Mouse (Mus musculus) urinary bladder, adult 2 months (tissue): ENCODE data around the gene Ezh1. TPM values are rescaled to one million over a fixed set of nuclear protein-coding genes. Genes with fewer than 3 reads are reported as not detected.

ENCODE experiments used
- DNase-seq: peaks from one replicate; pipeline ENCODE4 v3.0.0; 2022; ENCODE audit warnings: low spot score
- polyA plus RNA-seq: library from polyadenylated mRNA; depleted of rRNA; stranded (reverse); fragments of >200 nt; gene quantifications from 2 replicates; pipeline ENCODE4 v1.2.3, GENCODE M21; 2012

Gene Ezh1
- polyA plus RNA-seq, 1 experiment: 45.0 TPM

DNA sequence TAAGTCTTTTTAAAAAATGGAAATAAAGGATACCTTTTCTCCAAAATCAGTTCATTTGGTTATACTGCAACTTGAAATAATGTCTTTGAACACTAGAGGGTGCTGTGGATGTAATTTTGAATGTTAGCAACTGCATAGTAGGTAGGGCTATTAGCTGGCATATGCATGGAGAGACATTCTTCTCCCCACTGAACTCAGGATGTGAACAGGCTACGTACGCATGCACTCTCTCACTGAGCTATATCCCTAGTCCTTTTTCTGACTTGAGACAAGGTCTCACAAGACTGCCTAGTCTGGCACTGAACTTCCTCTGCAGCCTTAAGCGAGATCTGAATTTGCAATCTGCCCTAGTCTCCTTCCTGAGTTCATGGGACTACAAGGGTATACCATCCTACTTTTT is 14.3 kb downstream of the Ezh1 start:
- no peak for DNase-seq

DNA sequence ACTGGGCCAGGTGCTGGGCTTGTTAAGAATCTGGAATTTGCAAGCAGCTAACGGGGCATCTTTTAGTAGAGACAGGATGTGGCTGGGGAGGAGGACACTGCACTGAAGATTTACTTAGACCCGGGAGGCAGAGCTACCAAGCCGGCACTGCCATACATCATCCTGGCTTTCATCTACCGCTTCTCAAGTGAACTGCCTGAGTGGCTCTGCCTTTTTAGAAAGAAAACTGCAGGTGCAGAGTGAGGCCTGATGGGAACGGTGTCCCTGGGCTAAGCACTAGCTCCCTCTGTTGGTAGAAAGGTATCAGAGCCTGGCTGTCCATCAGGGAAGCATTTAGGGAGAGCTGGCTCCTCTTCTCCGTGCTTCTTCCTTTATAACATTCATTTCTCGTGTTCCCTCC is 25.3 kb downstream of the Ezh1 start:
- no peak for DNase-seq

DNA sequence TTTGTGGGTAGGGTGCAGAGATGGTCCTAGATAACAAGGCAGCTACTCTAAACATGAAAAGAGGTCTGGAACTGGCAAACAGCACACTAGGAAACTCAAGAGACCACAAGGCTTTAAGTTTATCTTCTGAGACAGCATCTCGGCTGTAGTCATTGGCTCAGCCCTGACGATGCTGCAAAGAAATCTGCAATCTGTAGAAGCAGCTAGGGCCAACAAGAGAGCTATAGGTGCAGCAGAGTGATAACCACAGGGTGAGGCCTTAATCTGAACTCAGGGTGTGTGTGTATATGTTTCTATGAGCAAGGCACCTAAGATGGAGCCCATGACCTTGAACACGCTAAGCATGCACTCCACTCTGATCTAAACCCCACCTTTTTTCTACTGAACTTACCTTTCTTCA is 26.7 kb downstream of the Ezh1 start:
- DNase-seq: no peak

DNA sequence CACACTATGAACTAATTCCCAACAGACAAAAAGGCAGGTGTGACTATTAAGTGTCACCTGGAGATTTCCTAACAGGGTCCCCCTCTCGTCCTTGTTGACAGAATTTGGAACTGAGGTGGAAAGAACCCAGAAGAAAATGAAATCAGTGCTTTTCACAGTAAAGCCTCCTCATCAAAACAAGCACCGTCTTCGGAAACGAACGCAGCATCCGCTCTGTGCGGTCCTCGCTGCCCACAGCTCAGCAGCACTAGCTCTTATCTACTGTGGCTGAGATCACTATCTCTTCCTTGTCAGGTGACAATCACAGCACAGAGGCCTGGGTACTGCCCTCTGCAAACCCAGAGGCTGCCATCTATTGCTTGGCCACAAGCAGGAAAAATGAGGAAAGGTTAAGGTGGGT is 30.1 kb downstream of the Ezh1 start:
- no peak for DNase-seq

DNA sequence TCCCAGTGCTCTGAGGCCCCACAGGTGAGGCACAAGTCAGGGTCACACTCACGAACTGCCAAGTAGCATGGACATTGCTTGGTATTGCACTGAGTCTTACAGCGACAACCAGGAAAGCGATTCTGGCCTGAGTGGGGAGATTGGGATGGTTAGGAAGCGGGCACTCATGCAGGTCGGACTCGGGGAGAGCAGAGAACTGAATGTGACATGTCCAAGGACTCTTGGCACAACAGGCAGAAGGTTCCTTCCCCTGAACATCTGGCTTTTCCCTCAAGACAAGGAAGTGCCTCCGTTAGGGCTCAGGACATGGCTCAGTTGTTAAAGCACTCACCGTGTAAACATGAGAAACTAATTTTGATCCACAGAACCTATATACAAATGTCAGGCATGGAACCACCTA is 30.7 kb downstream of the Ezh1 start:
- DNase-seq: no peak

DNA sequence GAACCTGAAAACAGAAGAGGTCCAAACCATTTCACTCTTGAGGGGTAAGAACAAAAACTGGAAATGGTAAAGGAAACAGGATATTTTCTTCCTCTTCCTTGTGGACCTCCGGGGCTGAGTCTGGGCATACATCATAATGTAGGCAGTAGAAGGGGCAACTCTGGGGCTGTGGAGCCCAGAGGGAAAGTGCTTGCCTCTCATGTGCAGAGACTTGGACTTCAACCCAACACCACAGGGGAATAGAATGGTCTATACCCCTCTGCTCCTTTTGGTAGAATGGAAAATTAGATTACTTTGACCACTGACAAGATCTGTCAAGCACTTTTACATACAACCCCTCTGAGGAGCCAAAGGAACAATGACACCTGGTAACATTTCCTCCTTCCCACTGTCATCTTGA is 31.2 kb downstream of the Ezh1 start:
- DNase-seq: no peak

DNA sequence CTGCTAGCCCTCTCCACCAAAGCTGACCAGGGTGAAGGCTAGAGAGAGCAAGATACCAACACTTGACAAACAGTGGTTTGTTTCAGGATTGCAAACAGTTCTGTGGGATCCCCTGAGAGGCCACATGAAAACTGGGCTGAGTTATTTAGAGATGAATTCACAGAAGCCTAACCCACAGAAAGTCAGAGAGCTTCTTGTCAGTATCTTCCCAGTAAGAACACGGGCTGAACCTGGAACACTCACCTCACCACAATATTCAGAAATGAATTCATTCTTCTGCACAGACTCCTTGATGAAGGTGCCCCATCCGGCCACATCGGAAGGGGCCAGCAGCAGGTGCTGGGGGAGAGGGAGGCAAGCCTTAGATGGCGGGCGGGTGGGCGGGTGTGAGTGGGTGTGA is 31.6 kb downstream of the Ezh1 start:
- no peak for DNase-seq

DNA sequence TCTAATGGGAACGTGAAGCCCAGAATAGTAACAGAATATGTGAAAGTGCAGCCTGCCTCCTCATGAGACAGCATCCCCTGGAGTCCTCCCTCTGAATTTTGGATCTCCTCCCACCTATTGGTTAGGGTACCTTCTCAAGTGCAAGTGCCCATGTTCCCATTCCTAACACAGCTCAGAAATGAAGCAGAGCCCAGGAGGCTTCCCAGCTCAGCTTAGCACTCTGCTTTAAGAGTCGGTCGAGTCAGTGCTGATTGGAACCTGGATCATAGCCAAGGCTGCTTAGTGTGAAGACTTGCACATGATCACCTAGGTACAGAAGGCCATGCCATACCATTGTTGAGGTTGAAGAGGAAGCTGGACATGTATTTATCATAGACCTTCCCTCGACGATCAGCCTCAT is 32.1 kb downstream of the Ezh1 start:
- no peak for DNase-seq

DNA sequence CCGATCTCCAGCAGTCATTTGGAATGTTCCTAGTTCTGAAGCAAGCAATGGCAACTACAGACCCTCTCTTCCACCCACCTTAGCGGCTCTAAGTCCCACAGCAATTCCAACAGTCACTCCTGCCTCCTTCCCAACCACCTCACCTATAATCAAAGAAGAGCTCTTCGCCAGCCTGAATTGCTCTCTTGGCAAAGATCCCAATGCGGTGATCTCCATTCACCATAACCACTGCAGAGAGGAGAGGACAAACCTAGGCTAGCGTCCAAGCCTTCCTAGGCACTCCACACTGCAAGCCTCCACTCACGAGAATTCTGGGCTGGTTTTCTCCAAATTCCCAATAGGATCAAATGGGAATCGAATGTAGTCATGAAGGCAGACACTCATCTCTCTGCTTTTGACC is 33.2 kb downstream of the Ezh1 start:
- DNase-seq: no peak

DNA sequence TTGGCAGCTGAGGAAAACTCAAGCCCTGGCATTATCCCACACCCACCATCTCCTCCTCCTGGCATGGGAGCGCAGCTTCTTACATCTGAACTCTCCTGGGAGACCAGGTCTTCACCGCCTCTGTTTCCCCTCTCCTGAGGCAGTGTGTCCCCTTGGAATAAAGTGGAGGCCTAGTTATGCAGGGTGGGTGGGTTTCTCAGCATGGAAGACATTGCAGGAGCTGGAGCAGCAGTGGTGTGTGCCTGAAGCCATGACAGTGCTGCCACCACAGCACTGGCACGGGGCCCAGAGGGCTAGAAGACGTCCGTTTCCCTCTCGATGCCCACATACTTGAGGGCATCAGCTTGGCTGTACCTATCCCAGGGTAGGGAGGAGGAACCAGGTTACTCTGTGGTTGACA is 33.6 kb downstream of the Ezh1 start:
- DNase-seq: no peak

DNA sequence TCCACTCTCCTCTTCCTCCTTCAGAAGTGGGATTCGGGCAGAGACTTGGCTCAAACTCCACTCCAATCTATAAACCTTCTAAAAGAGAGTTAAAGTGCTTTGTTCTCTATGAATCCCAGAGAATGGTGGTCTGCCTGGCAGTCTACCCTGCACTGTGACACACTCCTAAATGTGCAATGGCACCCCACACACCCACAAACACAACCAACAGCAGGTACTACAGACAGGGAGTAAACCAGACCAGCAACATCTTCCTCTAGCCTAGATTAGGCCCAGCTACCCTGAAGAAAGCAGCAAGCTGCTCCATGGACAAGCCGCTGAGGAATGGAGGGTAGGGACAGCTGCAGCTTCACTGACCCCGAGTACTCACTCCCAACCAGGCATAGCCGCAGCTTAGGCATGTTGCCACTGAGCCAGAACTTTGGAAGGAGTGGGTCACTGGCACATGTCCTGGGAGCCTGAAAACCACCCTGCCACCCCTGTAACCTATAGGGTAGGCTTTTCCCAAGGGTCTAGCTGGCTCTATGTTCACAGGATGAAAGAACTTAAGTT is 34.3 kb downstream of the Ezh1 start:
- DNase-seq: no peak

DNA sequence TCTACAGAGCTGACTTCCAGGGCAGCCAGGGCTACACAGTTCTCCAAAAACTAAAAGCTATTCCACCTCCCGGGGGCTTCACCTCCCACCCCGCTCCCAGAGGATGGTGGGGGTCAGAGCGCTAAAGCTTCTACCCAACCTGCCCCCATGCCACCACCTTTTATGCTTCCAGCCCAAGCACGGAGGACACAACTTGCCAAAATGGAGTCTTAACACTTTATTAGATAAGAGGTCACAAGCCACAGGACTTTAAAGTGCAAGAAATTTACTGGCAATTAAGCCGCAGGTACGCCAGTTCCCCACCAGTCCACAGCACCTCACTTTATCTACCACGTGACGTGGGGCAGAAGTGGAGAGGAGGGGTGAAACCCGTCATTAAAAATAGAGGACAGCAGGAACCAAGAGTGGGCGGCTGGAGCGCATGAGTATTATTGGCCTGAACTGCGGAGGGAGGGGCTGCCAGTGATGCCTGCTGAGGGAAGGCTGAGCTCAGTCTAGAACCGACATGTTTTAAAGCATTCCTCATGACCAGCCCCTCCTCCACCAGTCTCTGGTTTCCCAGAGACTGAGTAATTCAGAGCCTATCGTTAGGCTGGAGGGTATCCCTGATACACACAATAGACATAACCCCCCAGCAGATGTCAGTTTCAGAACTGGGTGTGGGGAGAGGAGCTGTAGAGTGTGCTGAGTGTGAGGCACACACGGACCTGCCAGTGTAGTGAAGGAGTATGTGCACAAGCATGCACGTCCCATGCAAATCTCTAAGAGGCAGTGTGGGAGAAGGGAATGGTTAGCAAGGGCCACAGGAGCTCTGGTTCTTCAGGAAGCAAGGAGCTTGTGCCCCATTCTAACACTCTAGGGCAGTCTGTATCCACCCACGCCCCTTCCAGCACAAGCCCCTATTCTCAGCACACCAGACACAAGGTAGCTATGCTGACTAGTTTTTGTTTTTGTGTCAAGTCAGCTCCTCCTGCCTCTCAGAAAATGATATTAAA is 35.1 kb downstream of the Ezh1 start:
- DNase-seq: no peak

DNA sequence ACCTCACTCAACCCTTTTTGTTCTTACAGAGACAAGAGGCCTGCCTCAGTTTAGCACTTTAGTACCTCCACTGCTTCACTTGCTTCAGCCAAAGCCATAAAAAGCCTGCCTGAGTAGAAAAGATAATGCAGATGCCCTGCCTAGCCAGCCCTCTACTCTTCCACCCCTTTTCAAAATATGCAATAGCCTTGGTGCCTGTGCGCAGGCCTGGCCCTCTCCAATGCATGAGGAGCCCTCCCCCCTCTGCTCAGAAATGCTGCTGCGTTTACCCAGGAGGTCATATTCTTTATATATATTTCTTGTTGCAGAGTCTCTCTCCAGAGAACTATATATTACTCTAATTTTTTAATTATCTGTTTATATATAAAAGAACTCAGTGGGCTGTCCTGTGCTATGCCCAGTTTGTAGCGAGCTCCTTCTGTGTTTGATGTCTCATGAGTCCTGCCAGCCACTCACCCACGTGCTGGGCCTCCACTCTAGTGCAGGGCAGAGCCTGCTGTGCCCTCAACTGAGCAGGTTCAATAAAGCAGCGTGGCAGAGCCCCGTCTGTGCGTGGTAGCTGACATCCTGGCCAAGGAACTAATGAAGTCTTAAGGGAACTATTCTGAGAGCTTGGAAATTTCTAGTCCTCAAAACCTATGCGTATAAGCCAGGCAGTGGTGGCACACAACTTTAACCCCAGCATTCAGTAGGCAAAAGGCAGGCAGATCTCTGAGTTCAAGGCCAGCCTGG is 35.9 kb downstream of the Ezh1 start:
- DNase-seq: no peak

DNA sequence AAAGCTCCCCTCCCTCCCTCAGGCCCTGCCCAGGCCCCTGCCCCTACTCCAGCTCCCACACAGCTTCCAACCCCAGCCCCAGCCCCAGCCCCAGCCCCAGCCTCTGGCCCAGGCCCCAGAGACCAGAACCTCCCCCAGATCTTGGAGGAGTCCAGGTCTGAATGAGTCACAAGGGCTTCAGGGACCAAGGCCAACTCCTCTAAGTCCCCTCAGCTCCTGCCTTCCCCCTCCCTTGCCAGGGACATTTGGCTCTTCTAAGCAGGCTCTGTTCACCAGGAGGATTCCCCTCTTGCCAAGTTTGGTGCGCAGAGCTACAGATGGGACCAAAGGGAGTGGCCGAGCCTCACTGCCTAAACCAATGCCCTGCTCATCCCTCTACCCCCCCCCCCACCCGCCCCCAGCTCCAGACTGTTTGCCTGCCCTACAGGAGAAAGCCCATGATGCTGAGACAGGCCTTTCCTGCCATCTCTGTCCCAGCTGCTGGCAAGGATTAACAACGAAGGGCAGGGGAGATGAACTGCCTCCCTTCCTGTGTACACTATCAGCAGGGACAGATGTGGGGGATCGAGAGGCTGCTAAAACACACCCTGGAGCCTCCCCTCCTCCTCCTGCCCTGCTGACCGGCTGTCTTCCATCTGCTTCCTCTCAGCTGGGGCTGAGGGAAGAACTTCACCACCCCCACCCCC is 36.6 kb downstream of the Ezh1 start:
- DNase-seq: no peak

DNA sequence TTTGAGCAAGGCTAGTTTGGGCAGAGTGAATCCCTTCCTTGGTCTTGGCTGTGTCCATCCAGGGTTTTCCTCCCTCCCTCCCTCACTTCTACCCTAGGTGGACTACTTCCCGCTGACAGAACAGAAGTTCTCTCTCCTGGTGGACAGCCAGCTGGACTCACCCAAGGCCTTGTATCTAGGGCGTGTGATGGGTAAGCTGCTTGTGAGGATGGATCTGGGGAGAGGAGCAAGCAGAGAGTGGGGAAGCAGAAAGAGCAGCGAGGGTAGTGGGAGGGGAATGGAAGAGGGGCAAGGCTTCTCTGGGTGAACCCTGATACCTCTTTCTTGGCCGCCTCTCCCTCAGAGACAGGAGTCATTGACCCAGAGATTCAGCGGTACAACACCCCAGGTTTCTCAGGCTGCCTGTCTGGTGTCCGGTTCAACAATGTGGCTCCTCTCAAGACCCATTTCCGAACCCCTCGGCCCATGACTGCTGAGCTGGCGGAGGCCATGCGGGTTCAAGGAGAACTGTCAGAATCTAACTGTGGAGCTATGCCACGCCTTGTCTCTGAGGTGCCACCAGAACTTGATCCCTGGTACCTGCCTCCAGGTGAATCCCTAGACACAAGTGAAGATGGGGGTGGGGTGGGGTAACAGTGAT is 38.0 kb downstream of the Ezh1 start:
- DNase-seq: no peak

DNA sequence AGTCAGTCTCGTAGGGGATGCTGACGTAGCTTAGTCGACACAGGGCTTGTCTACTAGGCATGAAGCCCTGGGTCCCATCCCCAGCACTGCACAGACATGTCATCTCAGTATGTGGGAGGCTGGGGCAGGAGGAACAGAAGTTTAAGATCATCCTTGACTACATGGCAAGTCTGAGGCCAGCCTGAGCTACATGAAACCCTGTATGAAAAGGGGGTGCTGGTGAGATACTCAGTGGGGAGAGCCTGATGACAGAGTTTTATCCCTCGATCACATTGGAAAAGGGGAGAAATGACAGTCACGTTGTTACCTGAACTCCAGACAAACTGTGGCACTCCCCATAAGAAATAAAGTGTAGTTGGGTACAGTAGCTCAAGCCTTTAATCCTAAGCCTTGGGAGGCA is 38.7 kb downstream of the Ezh1 start:
- no peak for DNase-seq

DNA sequence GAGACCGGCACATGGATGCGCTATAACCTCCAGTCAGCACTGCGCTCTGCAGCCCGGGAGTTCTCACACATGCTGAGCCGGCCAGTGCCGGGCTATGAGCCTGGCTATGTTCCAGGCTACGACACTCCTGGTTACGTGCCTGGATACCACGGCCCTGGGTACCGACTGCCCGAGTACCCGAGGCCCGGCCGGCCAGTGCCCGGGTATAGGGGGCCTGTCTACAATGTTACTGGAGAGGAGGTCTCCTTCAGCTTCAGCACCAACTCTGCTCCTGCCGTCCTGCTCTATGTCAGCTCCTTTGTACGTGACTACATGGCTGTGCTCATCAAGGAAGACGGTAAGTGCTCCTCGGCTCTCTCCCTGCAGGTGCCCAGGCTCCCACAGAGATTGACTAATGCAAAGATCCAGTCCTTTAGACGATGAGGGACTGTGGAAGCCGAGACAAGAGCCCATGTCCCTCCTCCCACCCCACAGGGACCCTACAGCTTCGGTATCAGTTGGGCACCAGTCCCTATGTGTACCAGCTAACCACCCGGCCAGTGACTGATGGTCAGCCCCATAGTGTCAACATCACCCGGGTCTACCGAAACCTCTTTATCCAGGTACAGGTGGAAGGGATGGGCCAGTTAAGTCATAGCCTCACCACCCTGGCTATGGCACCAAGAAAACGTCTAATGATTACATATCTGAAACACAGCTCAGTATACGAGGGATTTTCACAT is 39.6 kb downstream of the Ezh1 start:
- no peak for DNase-seq

DNA sequence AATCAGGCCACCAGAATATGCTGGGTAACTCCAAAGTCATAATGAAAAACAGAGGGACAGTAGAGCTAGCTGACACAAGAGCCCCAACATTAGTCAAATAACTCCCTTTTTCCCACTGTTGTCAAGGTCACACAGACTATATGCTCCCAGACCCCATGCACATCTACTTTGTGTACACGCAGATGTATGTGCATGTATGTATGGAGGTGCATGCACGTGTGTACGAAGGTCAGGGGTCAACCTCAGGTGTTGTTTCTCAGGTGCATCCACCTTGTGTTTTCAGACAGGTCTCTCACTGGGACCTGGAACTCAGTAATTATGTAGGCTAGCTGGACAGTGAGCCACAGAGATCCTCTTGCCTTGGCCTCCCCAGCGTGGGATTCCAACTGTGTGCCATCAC is 40.8 kb downstream of the Ezh1 start:
- no peak for DNase-seq

DNA sequence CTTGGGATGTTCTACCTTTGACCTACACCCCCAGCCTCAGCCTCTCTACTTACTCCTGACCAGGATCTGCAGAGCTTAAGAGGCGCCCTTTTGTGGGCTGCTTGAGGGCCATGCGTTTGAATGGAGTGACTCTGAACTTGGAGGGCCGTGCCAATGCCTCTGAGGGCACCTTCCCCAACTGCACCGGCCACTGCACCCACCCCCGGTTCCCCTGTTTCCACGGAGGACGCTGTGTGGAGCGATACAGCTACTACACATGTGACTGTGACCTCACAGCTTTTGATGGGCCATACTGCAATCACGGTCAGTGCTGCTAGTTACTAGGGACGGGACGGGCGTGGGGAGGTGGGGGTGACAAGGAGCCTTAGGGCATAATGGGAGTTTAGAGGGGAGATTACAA is 41.3 kb downstream of the Ezh1 start:
- DNase-seq: no peak

DNA sequence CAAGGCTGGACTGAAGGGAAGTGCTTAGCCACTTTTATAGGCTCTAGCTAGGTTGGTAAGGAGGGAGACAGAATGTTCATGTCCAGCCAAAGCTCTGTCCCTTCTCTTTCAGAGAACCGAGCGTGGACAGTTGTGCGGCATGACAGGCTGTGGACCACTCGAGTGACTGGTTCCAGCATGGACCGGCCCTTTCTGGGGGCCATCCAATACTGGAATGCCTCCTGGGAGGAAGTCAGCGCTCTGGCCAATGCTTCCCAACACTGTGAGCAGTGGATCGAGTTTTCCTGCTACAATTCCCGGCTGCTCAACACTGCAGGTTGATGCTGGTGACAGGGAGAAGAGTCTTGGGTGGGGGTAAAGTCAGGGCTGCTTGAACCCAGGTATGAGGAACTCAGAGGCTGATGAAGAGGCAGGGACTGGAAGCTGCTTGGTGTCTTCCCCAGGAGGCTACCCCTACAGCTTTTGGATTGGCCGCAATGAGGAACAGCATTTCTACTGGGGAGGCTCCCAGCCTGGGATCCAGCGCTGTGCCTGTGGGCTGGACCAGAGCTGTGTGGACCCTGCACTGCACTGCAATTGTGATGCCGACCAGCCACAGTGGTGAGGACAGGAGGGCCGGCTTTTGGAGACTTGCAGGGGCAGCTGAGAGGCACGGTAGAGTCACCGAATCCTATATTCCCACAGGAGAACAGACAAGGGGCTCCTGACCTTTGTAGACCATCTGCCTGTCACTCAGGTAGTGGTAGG is 43.3 kb downstream of the Ezh1 start:
- DNase-seq: no peak
